In genomic region chr10:61837286-61837685, GRCm38 (mm10) we compare ENCODE assay signal across 26 mouse cellular contexts.
"Had no signal": no experiment of that assay in that cellular context is flagged by ENCODE, and none has a peak within 500 bp of the region (broad histone marks: within the 10 kb centered on the region; RNA-seq: fewer than 3 reads in every experiment).

No protein-coding gene starts in this region.

- H3K9me3 ChIP-seq: heart, embryonic 10.5 days; heart, embryonic 12.5 days; hindbrain, embryonic 13.5 days; hindbrain, embryonic 15.5 days; kidney, embryonic 15.5 days; limb, embryonic 13.5 days; limb, embryonic 15.5 days; liver, embryonic 12.5 days had no signal

- H3K4me2 ChIP-seq: heart, embryonic 12.5 days; hindbrain, embryonic 13.5 days; hindbrain, embryonic 15.5 days; kidney, embryonic 15.5 days; limb, embryonic 13.5 days; limb, embryonic 15.5 days; liver, embryonic 12.5 days had no signal

- H3K27me3 ChIP-seq: heart, embryonic 12.5 days; hindbrain, embryonic 15.5 days; kidney, embryonic 15.5 days; limb, embryonic 13.5 days; limb, embryonic 15.5 days; liver, embryonic 12.5 days had no signal

- DNase-seq: forebrain, postnatal 0 days; gastrocnemius, postnatal 14 days; gastrocnemius, postnatal 36 days; heart, adult 18-20 months; heart, postnatal 14 days; heart, postnatal 36 days; kidney, adult 11 months; kidney, adult 2 months; kidney, adult 9 months; kidney, postnatal 14 days; kidney, postnatal 36 days; layer of hippocampus, adult 9-11 months; layer of hippocampus, postnatal 36 days; left cerebral cortex, postnatal 4 days had no signal

- H3K4me3 ChIP-seq: heart, embryonic 10.5 days; heart, embryonic 12.5 days; hindbrain, embryonic 13.5 days; hindbrain, embryonic 15.5 days; kidney, embryonic 15.5 days; left cerebral cortex, adult 2 months; limb, embryonic 13.5 days; limb, embryonic 15.5 days; liver, embryonic 12.5 days had no signal

- H3K4me1 ChIP-seq: liver, embryonic 12.5 days had no signal

- H3K36me3 ChIP-seq: heart, embryonic 10.5 days; heart, embryonic 12.5 days; hindbrain, embryonic 13.5 days; hindbrain, embryonic 15.5 days; kidney, embryonic 15.5 days; limb, embryonic 13.5 days; limb, embryonic 15.5 days; liver, embryonic 12.5 days had no signal

- H3K27ac ChIP-seq: heart, embryonic 10.5 days; hindbrain, embryonic 13.5 days; hindbrain, embryonic 15.5 days; hindbrain, postnatal 0 days; kidney, embryonic 15.5 days; kidney, postnatal 0 days; left cerebral cortex, adult 2 months; limb, embryonic 13.5 days; limb, embryonic 15.5 days; liver, embryonic 12.5 days had no signal

- ATAC-seq: forebrain, postnatal 0 days; hindbrain, postnatal 0 days; intestine, embryonic 16.5 days; liver, embryonic 12.5 days had no signal

- H3K9ac ChIP-seq: forebrain, postnatal 0 days; heart, embryonic 12.5 days; hindbrain, embryonic 13.5 days; hindbrain, embryonic 15.5 days; kidney, embryonic 15.5 days; limb, embryonic 13.5 days; limb, embryonic 15.5 days; liver, embryonic 12.5 days had no signal
